Mouse (Mus musculus) hindbrain, embryonic 15.5 days (tissue): ENCODE data around the gene Adat3. TPM values are rescaled to one million over a fixed set of nuclear protein-coding genes. Genes with fewer than 3 reads are reported as not detected.

Source experiments
- ATAC-seq: fragments of 200-750 bp; cut with Nextera tagmentation; 2 replicates; pipeline ENCODE4 v1.8.0; 2017; ENCODE audit warnings: low read depth, moderate number of reproducible peaks, moderate TSS enrichment; ENCODE audit not compliant: low FRiP score
- H3K27ac ChIP-seq: fragments of 300-500 bp; sonication (generic); replicated peaks from 2 replicates; pipeline ENCODE4 v1.5.1; 2015; ENCODE audit warnings: mild to moderate bottlenecking, inconsistent platforms
- H3K27me3 ChIP-seq: fragments of 300-500 bp; sonication (generic); 2 replicates; pipeline ENCODE4 v1.6.1; 2015; ENCODE audit warnings: control low read depth, inconsistent platforms
- H3K36me3 ChIP-seq: fragments of 300-500 bp; sonication (generic); 2 replicates; pipeline ENCODE4 v1.6.1; 2015; ENCODE audit warnings: control low read depth, inconsistent platforms
- H3K4me1 ChIP-seq: fragments of 300-500 bp; sonication (generic); replicated peaks from 2 replicates; pipeline ENCODE4 v1.6.1; 2015; ENCODE audit warnings: control low read depth, inconsistent platforms
- H3K4me2 ChIP-seq: fragments of 300-500 bp; sonication (generic); 2 replicates; pipeline ENCODE4 v1.6.1; 2015; ENCODE audit warnings: moderate library complexity, mild to moderate bottlenecking, inconsistent platforms
- H3K4me3 ChIP-seq: fragments of 300-500 bp; sonication (generic); 2 replicates; pipeline ENCODE4 v1.5.1; 2015; ENCODE audit warnings: mild to moderate bottlenecking, inconsistent platforms
- H3K9ac ChIP-seq: fragments of 300-500 bp; sonication (generic); 2 replicates; pipeline ENCODE4 v1.6.1; 2015; ENCODE audit warnings: inconsistent platforms
- H3K9me3 ChIP-seq: fragments of 300-500 bp; sonication (generic); 2 replicates; pipeline ENCODE4 v1.6.1; 2016; ENCODE audit warnings: control low read depth, inconsistent platforms
- WGBS: fragments of 180-500 bp; shearing (Covaris S2); methylation state at CpG from one replicate; pipeline ENCODE4 v1.1.7; 2015; 5-methylcytosine and 5-hydroxymethylcytosine counted together
- polyA plus RNA-seq: library from polyadenylated mRNA; unstranded; fragments of >200 nt; fragmentation: Nextera tagmentation; extraction: Ambion mirVana; gene quantifications from 2 replicates; pipeline ENCODE4 v1.2.1, GENCODE M21; 2015

Gene Adat3
- 4.8 and 5.4 TPM in 2 replicates for polyA plus RNA-seq

DNA sequence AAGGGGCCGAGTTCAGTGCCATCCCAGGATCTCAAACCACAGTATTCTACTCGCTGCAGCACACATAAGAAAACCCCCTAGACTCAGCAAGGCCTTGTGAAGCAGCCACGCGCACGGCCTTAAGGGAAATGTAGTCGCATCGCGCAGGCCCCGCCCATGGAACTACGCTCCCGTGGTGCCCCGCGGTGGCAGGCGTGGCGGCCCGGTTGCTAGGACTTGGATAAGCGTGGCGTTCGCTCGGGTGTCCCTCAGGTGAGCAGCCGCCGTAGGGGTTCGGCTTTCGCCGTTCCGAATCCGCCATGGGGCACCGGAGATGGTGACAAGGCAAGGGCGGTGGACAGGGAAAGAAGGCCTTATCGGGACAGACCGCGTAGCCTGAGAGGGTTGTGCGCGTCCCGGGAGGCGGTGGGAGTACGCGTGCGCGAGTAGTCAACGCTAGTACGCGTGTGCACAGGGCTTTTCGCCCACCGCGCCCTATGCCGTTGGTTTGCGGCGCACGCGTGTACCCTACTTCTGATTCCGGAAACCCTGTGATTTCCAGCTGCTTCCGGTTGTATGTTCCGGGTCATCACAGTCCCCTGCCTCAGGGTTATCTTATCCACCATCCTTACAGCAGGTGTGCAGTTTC lies at the start of gene Adat3, which contains the start of gene Scamp4:
TSS of gene Adat3 (plus strand) at position 183 of the 628 bp plus-strand sequence.
TSS of gene Scamp4 (plus strand) at position 175 of the 628 bp plus-strand sequence.
- under 1% methylated on average over 54 of the region's 54 CpGs for WGBS
- peaks cover 3% of the 10 kb centered on the region; the same call in 1 of the 2 replicates for H3K27me3 ChIP-seq
- H3K27ac ChIP-seq, result peak within 1 kb of the TSS; percentile 96
- H3K4me2 ChIP-seq, result peak within 1 kb of the TSS; percentile 94
- H3K9me3 ChIP-seq, result no peaks in the 10 kb centered on the region
- H3K36me3 ChIP-seq, result peaks cover 16% of the 10 kb centered on the region
- H3K4me1 ChIP-seq, result peaks cover 21% of the 10 kb centered on the region
- ATAC-seq, result peak; percentile 98
- H3K9ac ChIP-seq, result peak within 1 kb of the TSS; percentile 72
- peak within 1 kb of the TSS; percentile 77 for H3K4me3 ChIP-seq

- peaks cover 12% of the 10 kb centered on the region for H3K36me3 ChIP-seq
- H3K27me3 ChIP-seq, result no peaks in the 10 kb centered on the region
- no peak for ATAC-seq
- no peak overlapping the region for H3K4me3 ChIP-seq
- H3K9ac ChIP-seq, result no peak overlapping the region
- no peak overlapping the region for H3K27ac ChIP-seq
- WGBS, result 92% methylated on average over 8 of the region's 8 CpGs
- peaks cover 18% of the 10 kb centered on the region for H3K4me1 ChIP-seq
- no peak overlapping the region for H3K4me2 ChIP-seq
- H3K9me3 ChIP-seq, result no peaks in the 10 kb centered on the region
Observed at GRCm38 (mm10) chr10:80553575-80553974, 49.1 kb upstream of the Adat3 start.

- Histone ChIP-seq H3K9ac (no peak overlapping the region), H3K27ac (no peak overlapping the region), H3K4me1 (peaks cover 18% of the 10 kb centered on the region), H3K36me3 (peaks cover 12% of the 10 kb centered on the region), H3K4me2 (no peak overlapping the region), H3K27me3 (no peaks in the 10 kb centered on the region), H3K9me3 (no peaks in the 10 kb centered on the region), H3K4me3 (no peak overlapping the region)
- no peak for ATAC-seq
- WGBS, result 91% methylated on average over 6 of the region's 6 CpGs
Observed at GRCm38 (mm10) chr10:80553997-80554396, 48.7 kb upstream of the Adat3 start.

GRCm38 (mm10) chr10:80557346-80557965 lies 45.2 kb upstream of the Adat3 start:
- H3K9ac ChIP-seq, result 0 out of 2 replicates have a peak overlapping the region, but pooled peaks have one; percentile 16
- H3K4me1 ChIP-seq, result peaks cover 42% of the 10 kb centered on the region

DNA sequence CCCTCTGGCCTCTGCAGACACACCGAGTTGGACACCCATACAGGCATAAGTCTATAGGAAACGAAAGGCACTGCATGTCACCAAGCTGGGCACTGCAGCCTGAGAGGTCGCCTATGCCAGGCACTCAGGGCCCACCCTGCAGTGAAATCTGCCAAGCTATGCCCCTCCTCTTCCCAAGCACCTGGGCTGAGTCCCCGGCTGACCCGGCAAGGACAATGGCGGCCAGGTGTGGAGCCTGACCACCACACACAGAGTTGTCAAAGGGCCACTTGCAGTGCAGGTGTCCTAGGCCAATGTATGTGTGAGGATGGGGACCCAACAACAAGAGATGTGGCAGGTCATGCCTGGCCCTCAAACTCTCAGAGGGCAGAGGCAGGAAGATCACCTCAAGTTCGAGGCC lies 43.2 kb upstream of the Adat3 start:
- Histone ChIP-seq H3K9me3 (no peaks in the 10 kb centered on the region), H3K27ac (no peak overlapping the region), H3K27me3 (no peaks in the 10 kb centered on the region), H3K9ac (no peak overlapping the region), H3K36me3 (no peaks in the 10 kb centered on the region), H3K4me1 (peaks cover 49% of the 10 kb centered on the region), H3K4me2 (no peak overlapping the region), H3K4me3 (0 out of 2 replicates have a peak overlapping the region, but pooled peaks have one; percentile 80)
- no peak for ATAC-seq
- 90% methylated on average over 7 of the region's 7 CpGs for WGBS

More at GRCm38 (mm10) chr10:80557346-80557965, 45.2 kb upstream of the Adat3 start:
- no peak for ATAC-seq
- Histone ChIP-seq H3K4me3 (no peak overlapping the region), H3K27me3 (no peaks in the 10 kb centered on the region), H3K4me2 (no peak overlapping the region), H3K27ac (no peak overlapping the region), H3K36me3 (no peaks in the 10 kb centered on the region), H3K9me3 (no peaks in the 10 kb centered on the region)
- WGBS, result 31% methylated on average over 5 of the region's 5 CpGs

DNA sequence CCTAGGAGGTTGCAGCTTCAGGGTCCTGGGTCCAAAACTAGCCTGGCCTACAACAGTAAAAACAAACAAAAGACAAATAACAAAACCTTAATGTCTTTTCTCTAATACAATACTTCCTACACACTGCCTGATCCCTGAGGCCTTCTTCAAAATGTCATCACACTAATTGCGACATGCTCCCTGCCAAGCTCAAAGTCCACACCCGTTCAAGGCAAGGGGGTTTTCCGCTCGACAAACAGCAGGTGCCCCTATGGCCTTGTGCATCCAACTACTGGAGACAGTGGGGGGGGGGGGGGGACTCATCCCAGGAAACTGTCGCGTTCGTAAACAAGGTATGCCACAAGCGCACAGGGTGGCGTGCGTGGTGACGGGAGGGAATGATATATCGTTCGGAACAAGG lies 42.1 kb upstream of the Adat3 start:
- H3K27ac ChIP-seq, result peak overlapping the region; percentile 97
- H3K27me3 ChIP-seq, result no peaks in the 10 kb centered on the region
- no peaks in the 10 kb centered on the region for H3K36me3 ChIP-seq
- WGBS, result 2% methylated on average over 13 of the region's 13 CpGs
- peak overlapping the region; percentile 79 for H3K4me2 ChIP-seq
- peaks cover 49% of the 10 kb centered on the region for H3K4me1 ChIP-seq
- peak overlapping the region; percentile 87 for H3K9ac ChIP-seq
- H3K4me3 ChIP-seq, result peak overlapping the region; percentile 80
- ATAC-seq, result no peak
- H3K9me3 ChIP-seq, result no peaks in the 10 kb centered on the region

DNA sequence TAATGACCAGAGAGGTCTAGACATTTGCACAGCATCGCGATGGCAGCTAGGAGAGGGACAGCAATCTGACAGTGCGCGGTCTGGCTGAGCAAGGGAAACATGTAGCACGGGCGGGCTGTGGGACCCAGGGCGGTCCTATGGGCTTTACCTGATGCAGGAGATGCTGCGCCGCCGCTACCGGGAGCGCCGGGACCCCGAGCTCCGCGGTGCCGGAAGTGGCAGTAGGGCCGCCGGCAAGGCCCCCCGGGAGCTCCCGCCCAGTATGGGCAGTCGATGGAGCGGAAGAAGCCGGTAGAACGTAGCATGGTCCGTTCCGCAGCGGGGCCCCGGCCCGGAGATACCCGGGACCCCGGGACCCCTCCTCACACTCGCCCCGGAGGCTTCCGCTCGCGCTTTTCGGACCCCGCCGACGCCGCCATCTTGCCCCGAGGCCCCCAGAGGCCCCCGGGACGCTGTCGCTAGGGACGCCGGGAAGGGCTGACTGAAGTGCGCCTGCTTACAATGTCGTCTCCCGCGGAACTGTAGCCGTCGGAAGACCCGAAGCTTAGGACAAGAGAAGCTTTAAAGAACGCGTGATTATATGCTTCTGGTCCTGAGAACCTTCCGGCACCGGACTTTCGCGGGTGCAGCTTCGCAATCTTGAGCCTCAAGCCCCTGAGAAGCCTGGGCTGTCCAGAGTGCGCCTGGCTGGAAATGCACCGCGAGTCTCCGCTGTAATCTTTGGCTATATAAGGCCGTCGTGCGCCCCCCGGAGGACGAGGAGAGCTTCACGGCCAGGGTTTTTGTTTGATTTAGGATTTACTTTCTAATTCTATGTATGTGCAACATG lies 41.4 kb upstream of the Adat3 start, which contains the start of gene Rexo1:
TSS of gene Rexo1 (minus strand) at position 445 of the 829 bp plus-strand sequence.
- Histone ChIP-seq H3K27ac (peak within 1 kb of the TSS; percentile 97), H3K9me3 (no peaks in the 10 kb centered on the region), H3K4me2 (peak within 1 kb of the TSS; percentile 79), H3K4me1 (peaks cover 53% of the 10 kb centered on the region), H3K36me3 (no peaks in the 10 kb centered on the region), H3K4me3 (peak within 1 kb of the TSS; percentile 80), H3K27me3 (no peaks in the 10 kb centered on the region), H3K9ac (peak within 1 kb of the TSS; percentile 87)
- ATAC-seq, result peak; percentile 83
- WGBS, result under 1% methylated on average over 66 of the region's 72 CpGs

- Histone ChIP-seq H3K9me3 (no peaks in the 10 kb centered on the region), H3K4me1 (peaks cover 46% of the 10 kb centered on the region), H3K27ac (peak overlapping the region; percentile 60), H3K4me3 (peak overlapping the region; percentile 10; the same call in 1 of the 2 replicates), H3K36me3 (peaks cover 7% of the 10 kb centered on the region; the same call in 1 of the 2 replicates), H3K9ac (no peak overlapping the region), H3K4me2 (peak overlapping the region; percentile 42), H3K27me3 (no peaks in the 10 kb centered on the region)
- 11% methylated on average over 17 of the region's 17 CpGs for WGBS
- peak; percentile 32 for ATAC-seq
Observed at GRCm38 (mm10) chr10:80566375-80567092, 36.1 kb upstream of the Adat3 start.

GRCm38 (mm10) chr10:80568876-80569275 lies 33.8 kb upstream of the Adat3 start:
- peaks cover 43% of the 10 kb centered on the region for H3K4me1 ChIP-seq
- peaks cover 7% of the 10 kb centered on the region; the same call in 1 of the 2 replicates for H3K36me3 ChIP-seq
- 96% methylated on average over 29 of the region's 29 CpGs for WGBS
- no peaks in the 10 kb centered on the region for H3K27me3 ChIP-seq
- no peaks in the 10 kb centered on the region for H3K9me3 ChIP-seq
- no peak for ATAC-seq
- H3K27ac ChIP-seq, result no peak overlapping the region
- H3K4me2 ChIP-seq, result no peak overlapping the region
- no peak overlapping the region for H3K4me3 ChIP-seq
- H3K9ac ChIP-seq, result no peak overlapping the region

- no peak overlapping the region for H3K4me2 ChIP-seq
- H3K36me3 ChIP-seq, result peaks cover 7% of the 10 kb centered on the region; the same call in 1 of the 2 replicates
- no peak overlapping the region for H3K4me3 ChIP-seq
- no peaks in the 10 kb centered on the region for H3K9me3 ChIP-seq
- H3K4me1 ChIP-seq, result peaks cover 50% of the 10 kb centered on the region
- H3K27me3 ChIP-seq, result no peaks in the 10 kb centered on the region
- no peak overlapping the region for H3K9ac ChIP-seq
- H3K27ac ChIP-seq, result no peak overlapping the region
- ATAC-seq, result no peak
- 44% methylated on average over 10 of the region's 10 CpGs for WGBS
Observed at GRCm38 (mm10) chr10:80569664-80570066, 33.0 kb upstream of the Adat3 start.

DNA sequence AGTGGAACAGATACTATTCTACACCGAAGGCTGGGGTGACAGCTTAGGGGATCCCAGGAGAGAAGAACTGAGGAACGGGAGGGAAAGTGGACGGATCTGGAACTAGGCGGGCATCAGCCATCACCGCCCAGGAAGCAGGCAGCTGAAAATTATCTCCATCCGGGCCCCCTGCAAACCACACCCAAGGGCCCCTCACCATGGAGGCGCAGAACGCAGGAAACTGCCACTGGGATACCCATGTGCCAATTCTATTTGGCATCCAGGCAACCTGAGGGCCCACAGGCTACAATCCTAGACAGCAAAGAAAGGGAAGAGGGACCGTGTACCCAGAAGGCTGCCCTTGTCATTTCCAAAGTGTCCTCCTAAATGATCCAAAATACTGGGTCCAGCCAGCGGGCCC lies 32.3 kb upstream of the Adat3 start:
- H3K27me3 ChIP-seq, result no peaks in the 10 kb centered on the region
- H3K4me2 ChIP-seq, result peak overlapping the region; percentile 44; the same call in 1 of the 2 replicates
- 0 out of 2 replicates have a peak overlapping the region, but pooled peaks have one; percentile 11 for H3K9ac ChIP-seq
- peaks cover 57% of the 10 kb centered on the region for H3K4me1 ChIP-seq
- ATAC-seq, result no peak
- WGBS, result 88% methylated on average over 10 of the region's 10 CpGs
- peak overlapping the region; percentile 45; the same call in 1 of the 2 replicates for H3K27ac ChIP-seq
- H3K9me3 ChIP-seq, result no peaks in the 10 kb centered on the region
- peaks cover 7% of the 10 kb centered on the region; the same call in 1 of the 2 replicates for H3K36me3 ChIP-seq
- H3K4me3 ChIP-seq, result no peak overlapping the region
